Mouse (Mus musculus) layer of hippocampus, adult 11-12 months (tissue): ENCODE measurements around the gene Ift122.
"Not testable (repeated sequence)": the region's sequence is repeated elsewhere in the genome, so short reads cannot be mapped to it uniquely, and the experiment has no call there.

Source experiments
- DNase-seq: peaks from one replicate; pipeline ENCODE4 v3.0.0; 2022; ENCODE audit warnings: low spot score

Ift122 gene

DNA sequence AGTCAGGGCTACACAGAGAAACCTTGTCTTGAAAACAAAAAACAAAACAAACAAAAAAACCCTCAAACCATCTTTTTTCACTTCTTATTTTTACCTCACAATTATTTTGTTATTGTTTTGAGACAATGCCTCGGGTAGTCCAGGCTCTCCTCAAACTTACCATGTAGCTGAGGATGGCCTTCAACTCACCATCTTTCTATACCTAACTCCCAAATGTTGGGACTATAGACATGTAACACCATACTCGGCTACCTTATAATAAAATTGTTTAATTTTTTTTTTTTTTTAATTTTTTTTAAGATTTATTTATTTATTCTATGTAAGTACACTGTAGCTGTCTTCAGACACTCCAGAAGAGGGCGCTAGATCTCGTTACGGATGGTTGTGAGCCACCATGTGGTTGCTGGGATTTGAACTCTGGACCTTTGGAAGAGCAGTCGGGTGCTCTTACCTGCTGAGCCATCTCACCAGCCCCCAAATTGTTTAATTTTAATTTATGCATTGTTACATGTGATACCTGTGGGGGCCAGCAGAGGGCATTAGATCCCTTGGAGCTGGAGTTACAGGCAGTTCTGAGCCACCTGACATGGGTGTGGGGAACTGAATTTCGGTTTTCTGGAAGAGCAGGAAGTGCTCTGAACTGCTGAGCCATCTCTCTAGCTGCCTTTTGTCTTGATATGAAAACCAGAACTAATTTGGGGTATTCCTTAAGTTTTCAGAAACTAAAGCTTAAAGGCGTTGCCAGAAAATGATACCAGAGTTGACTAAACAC is 6.4 kb upstream of the Ift122 start:
- DNase-seq = peak; percentile 77

DNA sequence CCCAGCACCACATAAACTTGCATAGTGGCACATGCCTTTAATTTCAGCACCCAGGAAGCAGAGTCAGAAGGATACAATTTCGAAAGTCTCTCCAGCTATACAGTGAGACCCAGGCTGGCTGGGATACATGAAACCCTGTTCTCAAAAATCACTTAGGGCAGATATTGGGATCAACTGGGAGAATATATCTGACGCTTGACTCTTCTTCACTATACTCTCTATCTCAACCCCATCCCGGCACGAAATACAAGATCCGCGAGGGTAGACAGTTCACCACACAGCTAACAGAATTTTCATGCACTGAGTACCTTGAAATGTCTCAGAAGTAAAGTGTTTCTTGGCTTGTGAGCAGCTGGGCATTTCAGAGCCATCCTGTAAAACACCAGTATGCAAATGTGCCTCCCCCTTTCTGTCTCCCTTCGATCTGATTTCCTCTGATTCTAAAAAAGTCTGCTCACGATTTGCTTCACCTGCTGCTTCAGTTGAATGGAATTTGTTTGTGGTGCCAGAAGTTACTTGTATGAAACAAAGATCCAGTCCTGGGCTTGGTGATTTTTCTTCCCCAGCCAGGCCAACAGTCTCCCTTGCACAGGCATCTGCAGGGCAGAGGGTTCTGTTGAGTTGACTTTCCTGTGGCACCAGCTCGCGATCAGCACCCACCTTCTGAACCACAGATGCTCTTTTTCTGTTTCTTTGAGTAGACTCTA is 4.5 kb upstream of the Ift122 start:
- no peak for DNase-seq

DNA sequence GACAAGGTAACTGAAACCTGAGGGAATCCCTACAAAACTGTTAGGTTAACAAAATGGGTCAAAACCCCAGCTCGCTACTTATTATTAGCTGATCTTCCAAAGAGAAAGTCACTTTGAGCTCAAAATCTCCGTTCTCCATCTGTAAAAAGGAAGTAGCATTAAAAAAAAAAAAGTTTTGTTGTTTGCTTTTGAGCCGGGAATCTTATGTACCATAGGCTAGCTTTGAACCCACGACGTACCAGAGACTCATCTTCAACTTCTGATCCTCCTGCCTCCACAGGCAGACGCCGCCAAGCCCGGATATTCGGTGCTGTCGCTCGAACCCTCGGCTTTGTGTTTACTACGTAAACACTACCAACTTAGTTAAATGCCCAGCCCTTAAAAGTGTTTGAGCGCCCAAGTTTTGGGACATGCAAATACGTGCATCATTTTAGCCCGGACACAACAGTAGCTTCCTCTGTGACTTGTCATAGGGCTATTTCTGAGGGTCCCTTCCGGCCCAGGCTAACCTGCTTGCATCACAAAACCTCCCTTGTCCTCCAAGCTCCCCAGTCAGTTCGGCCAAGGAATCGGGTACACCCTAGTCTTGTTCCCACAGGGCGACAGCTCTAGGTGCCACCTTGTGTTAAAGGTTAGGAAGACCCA is 702 bp upstream of the Ift122 start:
- no peak for DNase-seq

DNA sequence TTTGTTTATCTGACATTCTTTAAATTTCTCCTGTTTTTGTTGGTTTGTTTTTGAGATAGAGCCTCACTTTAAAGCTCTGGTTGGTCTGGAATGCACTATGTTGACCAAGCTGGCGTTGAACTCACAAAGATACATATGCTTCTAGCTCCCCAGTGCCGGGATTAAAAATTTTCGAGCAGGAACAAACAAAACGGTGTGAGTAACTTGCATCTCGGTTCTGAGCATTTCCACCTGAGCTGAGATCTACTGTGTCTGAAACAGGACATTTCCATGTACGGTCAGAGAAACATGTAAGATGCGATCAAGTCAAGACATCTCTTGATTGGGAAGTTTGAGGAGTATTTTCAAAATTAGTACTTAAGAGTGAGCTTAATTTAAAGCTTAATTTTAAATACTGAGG is 715 bp downstream of the Ift122 start:
- DNase-seq = no peak

DNA sequence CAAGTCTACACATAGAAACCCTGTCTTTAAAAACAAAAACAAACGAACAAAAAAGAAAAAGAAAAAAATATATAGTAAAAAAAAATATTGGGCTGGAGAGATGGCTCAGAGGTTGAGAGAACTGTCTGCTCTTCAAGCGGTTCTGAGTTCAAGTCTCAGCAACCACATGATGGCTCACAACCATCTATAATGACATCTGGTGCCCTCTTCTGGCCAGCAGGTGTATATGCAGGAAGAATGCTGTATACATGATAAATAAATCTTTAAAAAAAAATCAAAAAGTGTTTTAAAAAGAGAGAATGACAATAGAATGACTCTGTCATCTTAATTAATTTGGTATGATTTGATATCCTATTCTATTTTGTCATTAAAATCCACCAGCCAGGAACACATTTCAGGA is 1.2 kb downstream of the Ift122 start:
- DNase-seq = no peak

DNA sequence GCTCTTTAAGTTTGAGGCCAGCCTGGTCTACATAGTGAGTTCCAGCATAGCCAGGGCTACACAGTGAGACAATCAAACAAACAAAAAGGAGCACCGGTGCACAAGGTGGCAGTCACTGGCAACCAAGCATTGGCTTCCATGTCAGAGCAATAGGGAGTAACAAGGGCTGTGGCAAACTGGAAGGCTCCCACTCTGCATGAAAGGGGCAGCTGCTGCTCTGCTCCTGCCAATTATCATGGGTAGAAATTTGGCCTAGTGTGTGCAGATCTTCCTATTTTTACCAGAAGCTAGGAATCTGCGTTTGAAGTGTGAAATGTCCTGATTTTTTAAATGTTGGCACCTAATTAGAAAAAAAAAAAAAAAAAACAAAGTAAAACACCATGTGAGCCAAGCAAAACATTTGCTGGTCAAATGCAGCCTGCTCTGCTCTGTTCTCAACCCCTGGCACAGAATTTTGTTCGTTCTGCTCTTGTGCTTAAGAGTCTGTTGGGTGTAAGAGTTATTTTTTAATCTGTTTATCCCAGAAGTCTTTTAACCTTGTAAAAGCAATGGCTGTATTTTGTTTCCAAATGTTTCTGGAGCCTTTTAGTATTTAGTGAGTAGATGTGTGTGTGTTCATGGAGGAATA is 2.6 kb downstream of the Ift122 start:
- peak; percentile 53 for DNase-seq

DNA sequence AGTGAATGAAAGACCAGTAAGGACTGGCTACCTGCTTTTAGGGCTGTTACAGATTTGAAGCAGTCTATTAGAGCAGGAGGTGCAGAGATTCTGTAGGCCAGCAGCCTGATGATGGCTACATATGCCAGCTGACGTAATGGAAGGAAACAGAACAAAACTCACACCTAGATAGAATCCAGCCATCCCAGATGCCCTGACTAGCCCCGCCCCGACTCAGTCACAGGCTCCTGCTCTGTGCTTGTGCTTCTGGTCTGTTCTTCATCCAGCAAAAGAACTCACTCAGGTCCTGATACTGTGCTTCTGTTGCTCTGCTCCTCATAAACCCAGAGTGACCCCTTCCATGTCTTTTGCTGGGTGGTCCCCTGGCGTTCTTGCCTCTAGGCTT is 3.1 kb downstream of the Ift122 start:
- DNase-seq = no peak

DNA sequence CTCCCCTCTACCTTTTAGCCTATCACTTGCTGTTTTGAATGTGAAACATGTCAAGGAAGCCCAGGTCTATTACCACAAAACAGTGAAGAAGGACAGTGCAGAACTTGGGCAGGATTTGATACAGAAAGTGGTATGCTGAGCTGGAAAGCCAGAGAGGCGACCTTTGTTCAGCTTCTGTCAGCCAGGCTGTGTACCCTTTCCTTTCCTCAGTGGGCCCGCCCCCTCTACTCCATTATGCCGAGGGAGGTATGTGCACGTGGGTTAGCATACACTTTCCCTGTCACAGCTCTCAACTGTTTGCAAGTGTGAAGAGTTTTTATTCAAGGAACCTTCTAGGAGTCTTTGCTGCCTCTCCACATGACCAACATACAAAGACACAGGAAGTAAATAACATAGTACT is 6.0 kb downstream of the Ift122 start:
- no peak for DNase-seq

DNA sequence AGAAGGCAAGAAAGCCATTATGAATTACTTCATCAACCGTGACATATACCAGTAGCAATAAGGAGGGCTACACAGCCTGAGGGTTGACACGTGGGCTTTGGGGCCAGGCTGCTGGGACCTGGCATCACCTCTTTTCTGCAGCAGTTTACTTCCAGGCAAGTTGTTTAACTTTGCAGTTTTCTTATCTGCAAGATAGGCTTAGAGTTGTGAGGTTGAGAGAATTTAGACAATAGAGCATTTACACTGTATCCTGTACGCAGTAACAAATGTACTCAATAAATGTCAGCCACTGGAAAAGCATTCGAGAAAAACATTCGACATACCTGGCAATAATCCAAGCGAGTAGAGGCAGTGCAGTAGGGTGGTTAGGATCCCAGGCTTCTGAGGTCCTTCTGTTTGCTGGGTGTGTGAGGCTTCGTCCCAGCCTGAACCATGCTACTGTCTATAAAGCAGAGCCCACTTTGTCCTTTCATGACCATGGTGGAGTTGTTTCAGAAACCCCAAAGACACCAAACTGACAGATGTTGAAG is 6.8 kb downstream of the Ift122 start:
- no peak for DNase-seq

DNA sequence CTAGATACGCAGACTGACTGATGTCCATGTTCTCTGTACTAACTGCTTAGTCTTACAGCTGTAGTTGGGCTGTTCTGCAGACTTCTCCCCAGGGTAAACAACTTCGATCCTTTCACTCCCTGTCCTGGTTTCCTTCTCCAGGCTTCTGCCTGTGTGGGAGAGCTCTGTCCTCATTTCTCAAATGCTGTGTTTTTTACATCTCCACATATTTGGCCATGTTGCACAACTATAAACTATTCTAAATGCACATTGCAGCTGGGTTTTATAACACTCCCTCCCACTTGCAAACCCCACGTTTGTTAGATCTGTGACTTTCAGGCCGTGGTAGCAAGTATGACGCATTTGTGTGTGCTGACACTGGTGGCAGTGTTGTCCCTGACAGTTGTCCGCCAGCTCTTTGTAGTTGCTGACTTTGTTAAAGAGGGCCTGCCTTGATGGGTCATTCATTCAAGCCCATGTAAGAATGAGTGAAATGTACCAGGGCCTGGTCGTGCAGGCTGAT is 10.1 kb downstream of the Ift122 start:
- peak; percentile 48 for DNase-seq

DNA sequence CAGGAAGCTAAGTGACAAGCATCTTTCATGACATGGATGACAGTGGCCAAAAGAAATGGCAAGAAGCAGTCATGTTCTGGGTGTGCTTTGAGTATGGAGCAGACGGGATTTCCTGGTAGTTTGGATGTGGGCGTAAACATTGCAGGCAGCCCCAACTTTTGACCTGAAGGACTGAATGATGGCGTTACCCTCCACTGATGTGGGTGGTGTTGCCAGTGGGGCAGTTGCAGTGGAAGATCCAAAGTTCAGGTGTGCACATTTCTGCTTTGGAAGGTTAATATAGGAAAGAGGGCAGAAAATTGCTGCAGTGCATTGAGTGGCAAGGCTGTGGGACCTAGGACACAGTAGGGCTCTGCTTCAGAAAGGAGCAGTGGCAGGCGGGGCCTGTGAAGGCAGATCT is 12.0 kb downstream of the Ift122 start:
- no peak for DNase-seq

DNA sequence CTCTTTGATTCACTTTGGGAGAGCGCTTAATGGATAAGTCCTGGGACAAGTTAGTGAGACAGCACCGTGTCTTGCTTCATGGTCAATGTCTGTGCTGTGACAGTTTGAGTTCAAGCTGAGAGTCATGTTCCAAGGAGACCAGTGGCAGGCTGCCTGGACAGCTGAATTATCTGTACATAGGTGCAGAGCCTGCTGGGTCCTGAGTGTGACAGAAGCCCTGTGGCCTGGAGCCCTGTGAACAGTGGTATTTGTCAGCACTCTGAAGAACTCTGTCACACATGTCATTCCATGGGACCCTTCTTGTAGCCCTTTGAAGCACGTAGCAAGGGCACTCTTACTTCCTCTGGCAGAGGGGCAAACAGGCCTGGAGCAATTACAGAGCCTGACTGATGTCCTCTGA is 13.9 kb downstream of the Ift122 start:
- not testable (repeated sequence) for DNase-seq

DNA sequence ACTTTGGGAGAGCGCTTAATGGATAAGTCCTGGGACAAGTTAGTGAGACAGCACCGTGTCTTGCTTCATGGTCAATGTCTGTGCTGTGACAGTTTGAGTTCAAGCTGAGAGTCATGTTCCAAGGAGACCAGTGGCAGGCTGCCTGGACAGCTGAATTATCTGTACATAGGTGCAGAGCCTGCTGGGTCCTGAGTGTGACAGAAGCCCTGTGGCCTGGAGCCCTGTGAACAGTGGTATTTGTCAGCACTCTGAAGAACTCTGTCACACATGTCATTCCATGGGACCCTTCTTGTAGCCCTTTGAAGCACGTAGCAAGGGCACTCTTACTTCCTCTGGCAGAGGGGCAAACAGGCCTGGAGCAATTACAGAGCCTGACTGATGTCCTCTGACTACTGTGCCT is 18.0 kb downstream of the Ift122 start:
- DNase-seq = not testable (repeated sequence)

DNA sequence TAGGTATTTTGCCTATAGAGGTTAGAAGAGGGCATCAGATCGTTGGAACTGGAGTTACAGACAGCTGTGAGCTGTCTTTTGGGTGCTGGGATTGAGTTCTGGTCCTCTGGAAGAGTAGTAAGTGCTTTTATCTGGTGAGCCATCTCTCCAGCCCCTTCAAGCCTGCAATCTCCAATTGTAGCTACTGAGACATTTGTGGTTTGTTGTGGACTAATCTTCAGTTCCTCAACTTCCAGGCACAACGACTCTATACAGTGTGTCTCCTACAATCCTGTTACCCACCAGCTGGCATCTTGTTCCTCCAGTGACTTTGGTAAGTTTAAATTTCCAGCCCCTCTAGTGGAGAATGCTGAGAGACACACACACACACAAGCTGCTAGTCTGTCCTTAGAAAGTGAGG is 24.0 kb downstream of the Ift122 start:
- DNase-seq = no peak

DNA sequence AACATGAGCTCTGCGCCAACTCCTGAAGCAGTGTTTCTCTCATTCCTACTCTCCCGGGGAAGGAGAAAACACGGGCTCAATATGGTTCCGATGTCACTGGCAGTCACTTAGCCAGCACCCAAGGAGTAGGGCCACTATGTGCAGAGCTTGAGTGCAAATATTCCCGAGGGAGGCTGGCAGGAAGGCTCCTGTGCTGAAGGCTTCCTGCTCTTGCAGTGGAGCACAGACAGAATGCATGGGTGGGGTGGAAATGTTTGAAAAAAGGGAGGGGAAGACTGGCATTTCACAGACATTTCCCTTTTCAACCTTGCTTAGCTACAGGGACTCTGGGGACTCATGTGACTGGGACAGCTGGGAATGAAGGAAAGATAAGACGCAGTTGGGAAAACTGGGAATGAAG is 25.4 kb downstream of the Ift122 start:
- DNase-seq = no peak

DNA sequence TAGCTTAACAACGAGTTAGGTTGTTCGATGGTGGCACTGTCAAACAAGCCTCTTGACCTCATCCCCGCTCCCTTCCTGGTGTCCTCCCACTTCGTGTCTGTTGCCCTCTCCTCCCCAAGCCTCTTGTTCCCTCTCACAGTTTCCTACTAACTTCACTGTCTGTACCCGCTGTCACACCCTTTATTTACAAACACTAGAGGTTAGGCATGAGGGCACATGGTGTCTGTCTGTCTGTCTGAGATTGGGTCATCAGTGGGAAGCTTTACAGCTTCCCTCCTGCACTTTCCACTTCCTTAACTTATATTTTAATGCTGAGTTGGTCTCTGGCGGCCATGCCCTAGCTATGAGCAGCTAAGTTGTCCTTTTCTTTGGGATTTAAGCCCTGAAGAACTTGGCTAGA is 26.5 kb downstream of the Ift122 start:
- DNase-seq = no peak

DNA sequence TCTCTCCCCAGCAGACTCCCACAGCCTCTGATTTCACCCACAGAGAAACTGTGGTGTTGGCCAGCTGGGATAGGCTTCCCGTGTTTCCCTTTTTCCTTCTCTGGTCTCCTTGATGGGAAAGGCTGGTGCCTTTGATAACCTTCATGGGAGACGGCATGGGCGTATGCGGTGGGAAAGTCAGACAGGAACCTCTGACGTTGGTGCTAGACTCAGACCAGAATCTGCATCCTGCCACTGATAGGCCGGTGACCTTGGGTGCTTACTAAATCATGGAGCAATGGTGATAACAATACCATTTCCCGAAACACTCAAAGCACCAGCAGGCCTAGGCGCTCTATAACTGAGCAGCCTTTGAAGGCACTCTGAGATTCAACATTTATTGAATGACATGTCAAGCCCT is 27.5 kb downstream of the Ift122 start:
- DNase-seq = no peak

DNA sequence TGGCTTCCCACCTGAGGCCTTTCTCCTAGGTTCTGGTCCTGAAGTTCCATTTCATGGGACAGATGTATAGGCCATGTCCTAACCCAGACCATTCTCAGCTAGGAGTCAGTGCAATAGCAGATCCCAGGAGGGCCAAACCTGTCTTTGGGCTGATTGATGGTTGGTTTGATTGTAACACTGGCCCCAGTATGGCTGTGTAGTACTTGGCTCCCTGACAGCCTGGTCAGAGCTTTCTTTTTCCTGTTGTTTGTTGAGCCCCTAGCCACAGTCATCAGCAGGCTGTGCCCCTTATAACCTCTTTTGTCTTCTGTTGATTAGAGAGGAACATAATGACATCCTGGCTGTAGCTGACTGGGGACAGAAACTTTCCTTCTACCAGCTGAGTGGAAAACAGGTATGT is 30.7 kb downstream of the Ift122 start:
- DNase-seq = no peak

DNA sequence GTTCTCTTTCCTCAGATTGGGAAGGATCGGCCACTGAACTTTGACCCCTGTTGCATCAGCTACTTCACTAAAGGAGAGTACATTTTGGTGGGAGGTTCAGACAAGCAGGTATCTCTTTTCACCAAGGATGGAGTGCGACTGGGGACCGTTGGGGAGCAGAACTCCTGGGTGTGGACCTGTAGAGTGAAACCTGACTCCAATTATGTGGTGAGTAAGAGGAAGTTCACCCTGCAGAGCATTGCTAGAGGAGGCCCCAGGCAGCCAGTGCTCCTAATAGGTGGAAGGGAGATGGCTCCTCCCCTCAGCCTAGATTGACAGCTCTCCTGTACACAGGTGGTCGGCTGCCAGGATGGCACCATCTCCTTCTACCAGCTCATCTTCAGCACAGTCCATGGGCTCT is 33.6 kb downstream of the Ift122 start:
- no peak for DNase-seq

DNA sequence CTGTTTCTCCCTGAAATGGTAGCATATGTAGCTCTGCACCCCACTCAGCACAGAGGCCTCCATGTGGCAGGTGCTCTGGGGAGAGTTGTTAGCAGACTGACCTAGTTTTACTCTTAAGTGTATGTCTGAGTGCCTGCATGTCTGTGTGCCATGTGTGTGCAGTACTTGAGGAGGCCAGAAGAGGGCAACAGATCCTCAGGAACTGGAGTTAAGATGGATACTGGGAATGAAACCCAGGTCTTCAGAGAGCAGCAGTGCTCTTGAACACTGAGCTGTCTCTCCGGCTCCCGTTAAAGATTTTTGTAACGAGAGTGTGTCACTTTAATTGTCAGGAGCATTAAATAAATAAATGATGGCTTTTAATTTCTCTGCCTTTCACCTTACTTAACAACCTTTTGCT is 35.0 kb downstream of the Ift122 start:
- no peak for DNase-seq

DNA sequence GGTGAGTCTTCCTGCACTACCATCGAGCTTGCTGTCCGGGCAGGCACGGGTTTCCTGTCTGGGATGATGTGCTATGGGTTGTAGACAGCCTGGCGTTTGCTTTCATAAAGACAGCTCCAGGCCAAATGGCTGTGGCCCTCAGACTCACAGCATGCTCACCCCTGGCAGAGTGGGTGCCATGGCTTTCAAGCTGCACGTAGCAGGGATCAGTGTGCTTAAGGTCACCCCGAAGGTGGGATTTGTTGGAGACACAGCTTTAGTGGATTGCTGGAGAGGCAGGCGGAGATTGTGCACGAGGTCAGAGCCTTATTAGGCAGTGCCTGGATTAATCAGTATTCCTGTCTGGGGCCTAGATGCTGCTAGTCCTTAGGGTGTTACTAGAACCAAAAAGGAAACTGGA is 37.3 kb downstream of the Ift122 start:
- no peak for DNase-seq

DNA sequence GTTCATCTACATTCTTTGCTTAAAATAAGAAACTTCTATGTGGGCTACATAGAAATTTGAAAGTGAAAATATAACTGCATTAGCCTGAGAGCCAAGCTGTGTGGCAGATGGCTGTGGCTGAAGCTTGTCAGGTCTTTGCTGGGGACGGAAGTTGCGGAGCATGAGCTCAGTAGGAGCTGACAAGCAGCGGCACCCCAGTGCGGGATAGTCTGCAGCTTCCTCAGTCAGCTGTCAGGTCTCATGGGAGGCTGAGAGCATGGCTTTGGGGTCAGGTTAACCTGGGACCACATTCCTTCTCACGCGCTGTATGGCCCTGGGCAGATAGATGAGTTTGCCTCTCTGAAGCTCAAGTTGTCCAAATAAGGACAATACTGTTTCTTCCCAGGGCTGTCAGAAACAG is 37.8 kb downstream of the Ift122 start:
- no peak for DNase-seq
